Mouse (Mus musculus) forebrain, postnatal 0 days (tissue): Measurements from ENCODE around the gene Troap. TPM values are rescaled to one million over a fixed set of nuclear protein-coding genes. Genes with fewer than 3 reads are reported as not detected.
A peak's percentile ranks its signal among the peaks of the same experiment; 100 is the strongest.

Source experiments
- ATAC-seq: fragments of 200-750 bp; cut with Nextera tagmentation; 2 replicates; pipeline ENCODE4 v1.8.0; 2017; ENCODE audit warnings: mild to moderate bottlenecking, moderate library complexity
- DNase-seq: peaks from one replicate; pipeline ENCODE4 v3.0.0-alpha.2; 2015
- H3K27ac ChIP-seq: fragments of 300-500 bp; sonication (generic); 2 replicates; pipeline ENCODE4 v1.5.1; 2014; ENCODE audit warnings: low read depth, mild to moderate bottlenecking, antibody characterized with exemption, low read length, moderate library complexity, mixed read lengths
- H3K27me3 ChIP-seq: fragments of 300-500 bp; sonication (generic); 2 replicates; pipeline ENCODE4 v1.6.1; 2014; ENCODE audit warnings: mild to moderate bottlenecking, low read length, mixed read lengths; ENCODE audit not compliant: insufficient read depth
- H3K36me3 ChIP-seq: fragments of 300-500 bp; sonication (generic); 2 replicates; pipeline ENCODE4 v1.6.1; 2014; ENCODE audit warnings: mild to moderate bottlenecking, moderate library complexity; ENCODE audit not compliant: insufficient read depth
- H3K4me1 ChIP-seq: fragments of 300-500 bp; sonication (generic); 2 replicates; pipeline ENCODE4 v1.6.1; 2014; ENCODE audit warnings: antibody characterized with exemption; ENCODE audit not compliant: insufficient read depth
- H3K4me2 ChIP-seq: fragments of 300-500 bp; sonication (generic); 2 replicates; pipeline ENCODE4 v1.6.1; 2014; ENCODE audit warnings: low read depth, mild to moderate bottlenecking, moderate library complexity
- H3K4me3 ChIP-seq: fragments of 300-500 bp; sonication (generic); 2 replicates; pipeline ENCODE4 v1.5.1; 2014; ENCODE audit warnings: low read depth, low read length, mixed read lengths
- H3K9ac ChIP-seq: fragments of 300-500 bp; sonication (generic); 2 replicates; pipeline ENCODE4 v1.6.1; 2014; ENCODE audit warnings: mild to moderate bottlenecking
- H3K9me3 ChIP-seq: fragments of 300-500 bp; sonication (generic); 2 replicates; pipeline ENCODE4 v1.6.1; 2016; ENCODE audit warnings: low read length
- CTCF ChIP-seq: sonication (generic); IDR thresholded peaks from 2 replicates; pipeline ENCODE4 v1.5.1; 2016; ENCODE audit warnings: antibody characterized with exemption, control low read depth, low read depth
- WGBS: fragments of 180-500 bp; shearing (Covaris S2); extraction: QIAGEN DNeasy Blood & Tissue Kit; methylation state at CpG from one replicate; pipeline ENCODE4 v1.1.7; 2014; 5-methylcytosine and 5-hydroxymethylcytosine counted together
- polyA plus RNA-seq: library from polyadenylated mRNA; unstranded; fragments of >200 nt; fragmentation: Nextera tagmentation; extraction: Ambion mirVana; gene quantifications from 2 replicates; pipeline ENCODE4 v1.2.1, GENCODE M21; 2015
- total RNA-seq: library from RNA; depleted of rRNA; stranded (reverse); fragments of >200 nt; gene quantifications from 2 replicates; pipeline ENCODE4 v1.2.3, GENCODE M21; 2014

Troap gene
- total and polyA plus RNA-seq, 2 experiments from 2014 or later = 3.1 to 3.9 TPM

GRCm38 (mm10) chr15:99029619-99030584 is 44.5 kb upstream of the Troap start, which contains the start of gene Tuba1c:
Tuba1c (plus strand) TSS chr15:99029891.
- Histone ChIP-seq H3K27me3 (no peaks in the 10 kb centered on the region; the same call in 1 of the 2 replicates), H3K4me2 (peak within 1 kb of the TSS; percentile 57), H3K4me3 (peak within 1 kb of the TSS; percentile 32), H3K4me1 (no peaks in the 10 kb centered on the region), H3K36me3 (no peaks in the 10 kb centered on the region), H3K27ac (no peak within 1 kb of the TSS), H3K9ac (no peak within 1 kb of the TSS), H3K9me3 (no peaks in the 10 kb centered on the region)
- under 1% methylated on average over 52 of the region's 52 CpGs for WGBS
- DNase-seq = peak; percentile 27
- TF ChIP-seq CTCF = no peak
- ATAC-seq = peak; percentile 55

- H3K36me3 ChIP-seq = no peaks in the 10 kb centered on the region
- 15% methylated on average over 26 of the region's 26 CpGs for WGBS
- TF ChIP-seq CTCF = no peak
- H3K9me3 ChIP-seq = no peaks in the 10 kb centered on the region
- H3K4me2 ChIP-seq = peak overlapping the region; percentile 57
- no peaks in the 10 kb centered on the region; the same call in 1 of the 2 replicates for H3K27me3 ChIP-seq
- H3K9ac ChIP-seq = no peak overlapping the region
- H3K27ac ChIP-seq = no peak overlapping the region
- peak overlapping the region; percentile 32 for H3K4me3 ChIP-seq
- H3K4me1 ChIP-seq = no peaks in the 10 kb centered on the region
- DNase-seq = no peak
- no peak for ATAC-seq
These were observed 43.6 kb upstream of the Troap start for GRCm38 (mm10) chr15:99030585-99031387.

GRCm38 (mm10) chr15:99031388-99031675 is 43.0 kb upstream of the Troap start:
- Histone ChIP-seq H3K4me2 (no peak overlapping the region), H3K9me3 (no peaks in the 10 kb centered on the region), H3K36me3 (no peaks in the 10 kb centered on the region), H3K4me1 (no peaks in the 10 kb centered on the region), H3K9ac (no peak overlapping the region), H3K27me3 (no peaks in the 10 kb centered on the region; the same call in 1 of the 2 replicates), H3K27ac (no peak overlapping the region), H3K4me3 (no peak overlapping the region)
- ATAC-seq (no peak), DNase-seq (no peak)
- WGBS = 83% methylated on average over 4 of the region's 4 CpGs
- no peak for TF ChIP-seq CTCF

GRCm38 (mm10) chr15:99032041-99032725 is 42.2 kb upstream of the Troap start:
- no peak for TF ChIP-seq CTCF
- H3K4me3 ChIP-seq = no peak overlapping the region
- no peaks in the 10 kb centered on the region for H3K9me3 ChIP-seq
- ATAC-seq = no peak
- H3K27me3 ChIP-seq = no peaks in the 10 kb centered on the region; the same call in 1 of the 2 replicates
- H3K4me1 ChIP-seq = no peaks in the 10 kb centered on the region
- no peaks in the 10 kb centered on the region for H3K36me3 ChIP-seq
- DNase-seq = no peak
- WGBS = 70% methylated on average over 9 of the region's 9 CpGs
- H3K9ac ChIP-seq = no peak overlapping the region
- no peak overlapping the region for H3K27ac ChIP-seq
- no peak overlapping the region for H3K4me2 ChIP-seq

GRCm38 (mm10) chr15:99032726-99033250 is 41.6 kb upstream of the Troap start:
- Histone ChIP-seq H3K4me1 (no peaks in the 10 kb centered on the region), H3K36me3 (no peaks in the 10 kb centered on the region), H3K4me3 (no peak overlapping the region), H3K9me3 (no peaks in the 10 kb centered on the region), H3K4me2 (no peak overlapping the region), H3K27ac (no peak overlapping the region), H3K27me3 (no peaks in the 10 kb centered on the region; the same call in 1 of the 2 replicates), H3K9ac (no peak overlapping the region)
- no peak for TF ChIP-seq CTCF
- no peak for ATAC-seq
- DNase-seq = no peak
- 82% methylated on average over 7 of the region's 7 CpGs for WGBS

- no peaks in the 10 kb centered on the region; the same call in 1 of the 2 replicates for H3K27me3 ChIP-seq
- 73% methylated on average over 7 of the region's 7 CpGs for WGBS
- H3K27ac ChIP-seq = no peak overlapping the region
- no peaks in the 10 kb centered on the region for H3K9me3 ChIP-seq
- no peak overlapping the region for H3K4me2 ChIP-seq
- no peak overlapping the region for H3K4me3 ChIP-seq
- no peak overlapping the region for H3K9ac ChIP-seq
- H3K4me1 ChIP-seq = no peaks in the 10 kb centered on the region
- TF ChIP-seq CTCF = no peak
- no peak for DNase-seq
- no peaks in the 10 kb centered on the region for H3K36me3 ChIP-seq
- ATAC-seq = no peak
These were observed 40.7 kb upstream of the Troap start for GRCm38 (mm10) chr15:99033498-99034270.
